Mouse (Mus musculus) cerebellum, adult 2 months (tissue): ENCODE measurements at regions not wholly inside any gene's neighbourhood (a gene's known extent, or its start where the extent isn't known, plus 50 kb on each side); places are given as distances from the start of the nearest gene placed in this dataset.

ENCODE experiments used
- DNase-seq, 2 experiments: peaks; one replicate each; pipeline ENCODE4 v3.0.0; 2021
- H3K27ac ChIP-seq: fragments of 200-500 bp; 2 replicates; pipeline ENCODE4 v1.5.1; 2012; ENCODE audit warnings: low read length, control low read depth, inconsistent platforms; ENCODE audit not compliant: insufficient read depth
- H3K27me3 ChIP-seq: fragments of 200-500 bp; 2 replicates; pipeline ENCODE4 v1.6.1; 2012; ENCODE audit warnings: inconsistent platforms, mild to moderate bottlenecking, low read length, moderate library complexity; ENCODE audit not compliant: control insufficient read depth, insufficient read depth
- H3K4me1 ChIP-seq: fragments of 200-500 bp; 2 replicates; pipeline ENCODE4 v1.6.1; 2011; ENCODE audit warnings: low read length; ENCODE audit not compliant: control insufficient read depth, insufficient read depth
- H3K4me3 ChIP-seq: fragments of 200-500 bp; replicated peaks from 2 replicates; pipeline ENCODE3; 2011; ENCODE audit warnings: mild to moderate bottlenecking, low read depth, low read length, control low read depth; ENCODE audit not compliant: insufficient read depth
- CTCF ChIP-seq: fragments of 200-500 bp; IDR thresholded peaks from 2 replicates; pipeline ENCODE4 v1.5.1; 2011; ENCODE audit warnings: low read depth, mild to moderate bottlenecking, control low read depth, low read length, moderate library complexity, borderline replicate concordance; ENCODE audit not compliant: insufficient read depth
- POLR2A ChIP-seq: fragments of 200-500 bp; IDR thresholded peaks from 2 replicates; pipeline ENCODE4 v1.6.1; 2011; ENCODE audit warnings: low read length, control low read depth, borderline replicate concordance; ENCODE audit not compliant: insufficient read depth
- WGBS: fragments of 180-500 bp; shearing (Covaris S2); methylation state at CpG from one replicate; pipeline ENCODE4 v1.1.7; 2018; 5-methylcytosine and 5-hydroxymethylcytosine counted together

GRCm38 (mm10) chr3:51131341-51131740 is 92.9 kb upstream of the Noct start:
- H3K4me1 ChIP-seq, result no peaks in the 10 kb centered on the region
- no peak for DNase-seq
- no peak for TF ChIP-seq POLR2A
- no peak for TF ChIP-seq CTCF
- no peak overlapping the region for H3K27ac ChIP-seq
- 77% methylated on average over 3 of the region's 3 CpGs for WGBS
- H3K4me3 ChIP-seq, result no peak overlapping the region
- no peaks in the 10 kb centered on the region for H3K27me3 ChIP-seq

GRCm38 (mm10) chr3:51132736-51133135 is 91.5 kb upstream of the Noct start:
- no peaks in the 10 kb centered on the region for H3K4me1 ChIP-seq
- WGBS, result 86% methylated on average over 5 of the region's 5 CpGs
- no peak for DNase-seq
- H3K4me3 ChIP-seq, result no peak overlapping the region
- TF ChIP-seq POLR2A, result no peak
- TF ChIP-seq CTCF, result no peak
- H3K27me3 ChIP-seq, result no peaks in the 10 kb centered on the region
- no peak overlapping the region for H3K27ac ChIP-seq

DNA sequence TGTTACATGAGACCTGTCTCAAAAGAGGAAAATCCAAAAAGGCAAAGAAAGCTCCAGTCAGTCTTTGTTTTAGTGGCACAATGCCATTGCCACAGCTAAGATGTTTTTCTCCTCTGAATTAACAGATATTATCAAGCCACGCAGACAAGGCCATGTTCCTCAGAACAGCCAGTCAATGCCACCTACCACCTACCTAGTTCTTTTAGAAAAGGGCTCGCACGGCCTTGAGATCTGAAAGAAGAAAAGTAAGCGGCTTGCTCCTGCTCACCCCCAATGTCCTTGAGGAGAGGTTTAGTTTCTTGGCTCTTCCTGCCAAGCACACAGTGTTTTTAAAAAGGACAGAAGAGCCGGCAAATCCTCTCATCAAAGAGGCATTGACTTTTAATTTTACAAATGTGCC is 88.7 kb upstream of the Noct start:
- no peak overlapping the region for H3K4me3 ChIP-seq
- H3K4me1 ChIP-seq, result no peaks in the 10 kb centered on the region
- WGBS, result 78% methylated on average over 5 of the region's 5 CpGs
- H3K27ac ChIP-seq, result no peak overlapping the region
- H3K27me3 ChIP-seq, result no peaks in the 10 kb centered on the region
- TF ChIP-seq CTCF (no peak), POLR2A (no peak)
- DNase-seq, result no peak

DNA sequence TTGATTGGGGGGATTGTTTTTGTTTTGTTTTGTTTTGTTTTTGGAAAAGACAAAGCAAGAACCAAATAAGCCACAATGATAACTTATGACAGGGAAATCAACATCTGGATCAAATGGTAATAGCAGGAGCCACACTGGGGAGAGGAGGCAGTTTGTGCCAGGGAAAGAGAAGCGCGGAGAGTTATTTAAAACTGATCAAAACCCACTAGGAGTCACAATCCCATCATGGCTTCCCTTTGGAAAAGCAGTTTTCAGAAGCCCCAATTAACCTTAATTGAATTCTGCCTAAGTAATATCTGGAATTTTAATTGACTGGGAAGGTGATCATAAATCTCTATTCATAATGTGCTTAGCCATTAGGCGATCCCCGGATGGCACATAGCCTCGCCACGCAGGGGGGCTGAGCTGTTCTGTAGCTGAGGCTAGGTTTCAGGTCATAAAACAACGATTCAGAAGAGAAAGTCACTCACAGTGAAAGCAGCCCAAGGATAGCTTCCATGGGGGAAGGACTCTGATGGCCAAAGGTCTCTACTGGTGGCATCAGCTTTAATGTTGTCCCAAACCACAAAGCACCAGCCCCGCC is 86.4 kb upstream of the Noct start:
- no peaks in the 10 kb centered on the region for H3K27me3 ChIP-seq
- H3K4me1 ChIP-seq, result no peaks in the 10 kb centered on the region
- 88% methylated on average over 8 of the region's 8 CpGs for WGBS
- no peak overlapping the region for H3K4me3 ChIP-seq
- TF ChIP-seq CTCF (no peak), POLR2A (no peak)
- no peak overlapping the region for H3K27ac ChIP-seq
- DNase-seq, result no peak

DNA sequence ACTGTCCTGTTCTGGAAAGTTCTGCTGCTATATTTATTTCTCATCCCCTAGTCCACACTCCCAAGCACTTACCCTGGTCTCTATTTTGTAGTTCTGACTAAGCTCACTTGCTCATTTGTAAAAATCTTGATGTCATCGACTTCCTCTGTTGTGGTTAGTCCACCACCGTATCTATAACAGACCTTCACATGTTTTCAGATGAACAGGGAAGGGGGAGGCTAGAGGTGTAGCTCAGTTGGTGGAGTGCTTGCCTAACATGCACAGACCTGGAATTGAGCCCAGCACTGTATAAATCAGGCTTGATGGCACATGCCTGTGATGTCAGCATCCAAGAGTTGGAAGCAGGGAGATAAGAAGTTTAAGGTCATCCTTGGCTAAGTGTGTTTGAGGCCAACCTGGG is 78.3 kb upstream of the Noct start:
- WGBS, result 79% methylated on average over 2 of the region's 2 CpGs
- H3K27ac ChIP-seq, result no peak overlapping the region
- H3K27me3 ChIP-seq, result no peaks in the 10 kb centered on the region
- no peak overlapping the region for H3K4me3 ChIP-seq
- H3K4me1 ChIP-seq, result no peaks in the 10 kb centered on the region
- TF ChIP-seq POLR2A, result no peak
- TF ChIP-seq CTCF, result no peak
- DNase-seq, result no peak

- 37% methylated on average over 6 of the region's 6 CpGs for WGBS
- no peaks in the 10 kb centered on the region for H3K4me1 ChIP-seq
- no peak overlapping the region for H3K27ac ChIP-seq
- H3K4me3 ChIP-seq, result no peak overlapping the region
- no peaks in the 10 kb centered on the region for H3K27me3 ChIP-seq
- no peak for TF ChIP-seq CTCF
- no peak for TF ChIP-seq POLR2A
- DNase-seq, result peak in 1 of 2 experiments; percentile 13
These were observed 74.2 kb upstream of the Noct start for GRCm38 (mm10) chr3:51150012-51150411.

GRCm38 (mm10) chr3:51151104-51151503 is 73.1 kb upstream of the Noct start:
- Histone ChIP-seq H3K27me3 (no peaks in the 10 kb centered on the region), H3K4me3 (no peak overlapping the region), H3K27ac (no peak overlapping the region), H3K4me1 (no peaks in the 10 kb centered on the region)
- TF ChIP-seq CTCF (no peak), POLR2A (no peak)
- WGBS, result 31% methylated on average over 4 of the region's 4 CpGs
- DNase-seq, result no peak

- H3K4me1 ChIP-seq, result no peaks in the 10 kb centered on the region
- H3K27me3 ChIP-seq, result no peaks in the 10 kb centered on the region
- TF ChIP-seq POLR2A (no peak), CTCF (no peak)
- 42% methylated on average over 4 of the region's 4 CpGs for WGBS
- no peak for DNase-seq
- H3K4me3 ChIP-seq, result no peak overlapping the region
- no peak overlapping the region for H3K27ac ChIP-seq
These were observed 68.6 kb upstream of the Noct start for GRCm38 (mm10) chr3:51155621-51156020.
